Mouse (Mus musculus) bone marrow macrophage, adult 2 months (primary cell): ENCODE measurements around the gene Cgn.

ENCODE experiments used
- CTCF ChIP-seq: IDR thresholded peaks from 2 replicates; pipeline ENCODE4 v1.5.1; 2012; ENCODE audit warnings: low read depth, mild to moderate bottlenecking, low read length, moderate library complexity
- POLR2A ChIP-seq: IDR thresholded peaks from 2 replicates; pipeline ENCODE4 v1.6.1; 2012; ENCODE audit warnings: mild to moderate bottlenecking, low read depth, low read length, borderline replicate concordance

GRCm38 (mm10) chr3:94774039-94774438 lies 12.3 kb downstream of the Cgn start:
- TF ChIP-seq POLR2A (no peak), CTCF (no peak)
